Mouse (Mus musculus) erythroblast, embryonic 14.5 days (primary cell): ENCODE results near the gene Nhp2.

Source experiments
- GATA1 ChIP-seq: IDR thresholded peaks from 2 replicates; pipeline ENCODE4 v1.6.1; 2012; ENCODE audit warnings: low read length, inconsistent platforms, mixed read lengths
- TAL1 ChIP-seq: IDR thresholded peaks from 3 replicates; pipeline ENCODE4 v1.6.1; 2012; ENCODE audit warnings: low read length, inconsistent platforms, mixed read lengths

- TF ChIP-seq TAL1: no peak
- no peak for TF ChIP-seq GATA1
Observed at GRCm38 (mm10) chr11:51652889-51653418, 33.4 kb downstream of the Nhp2 start.
